Mouse (Mus musculus): ENCODE data around the gene Vmn2r87. TPM values are rescaled to one million over a fixed set of nuclear protein-coding genes. Genes with fewer than 3 reads are reported as not detected.
"Not testable (repeated sequence)": the region's sequence is repeated elsewhere in the genome, so short reads cannot be mapped to it uniquely, and the experiment has no call there.

Vmn2r87 gene
- not detected in 2 replicates for polyA plus RNA-seq (2015; fragmentation: Nextera tagmentation; extraction: Ambion mirVana)

- no peak within 1 kb of the TSS for H3K4me2 ChIP-seq (ENCODE audit: low read depth, low read length)
- H3K27ac ChIP-seq (ENCODE audit: low read length), result no peak within 1 kb of the TSS
- H3K4me1 ChIP-seq (ENCODE audit: control insufficient read depth, insufficient read depth, low read length), result no peaks in the 10 kb centered on the region
- no peaks in the 10 kb centered on the region for H3K27me3 ChIP-seq (ENCODE audit: control insufficient read depth, insufficient read depth, low read length)
- H3K9ac ChIP-seq (ENCODE audit: low read length), result no peak within 1 kb of the TSS
- no peak for ATAC-seq (replicated peaks; ENCODE audit: extremely low read depth, insufficient read depth, low FRiP score)
- no peaks in the 10 kb centered on the region for H3K9me3 ChIP-seq (replicated peaks; ENCODE audit: control insufficient read depth, low read length)
- H3K36me3 ChIP-seq (ENCODE audit: control insufficient read depth, insufficient read depth), result no peaks in the 10 kb centered on the region
- no peak within 1 kb of the TSS for H3K4me3 ChIP-seq (ENCODE audit: low read length)
Observed at GRCm38 (mm10) chr10:130497296-130497695, at the start of gene Vmn2r87. Gene Vmn2r87 (minus strand): TSS chr10:130497396.

GRCm38 (mm10) chr10:130544331-130544730, 47.1 kb upstream of the Vmn2r87 start:
- WGBS, result 54% methylated on average over 1 of the region's 1 CpGs
- H3K27ac ChIP-seq (ENCODE audit: low read length); H3K27me3 ChIP-seq (ENCODE audit: control insufficient read depth, insufficient read depth, low read length); H3K4me1 ChIP-seq (ENCODE audit: control insufficient read depth, insufficient read depth, low read length); ATAC-seq (replicated peaks; ENCODE audit: extremely low read depth, insufficient read depth, low FRiP score); H3K9me3 ChIP-seq (replicated peaks; ENCODE audit: control insufficient read depth, low read length); H3K4me3 ChIP-seq (ENCODE audit: low read length); H3K9ac ChIP-seq (ENCODE audit: low read length); H3K4me2 ChIP-seq (ENCODE audit: low read depth, low read length); H3K36me3 ChIP-seq (ENCODE audit: control insufficient read depth, insufficient read depth): not testable (repeated sequence)

GRCm38 (mm10) chr10:130541931-130542691, 44.9 kb upstream of the Vmn2r87 start:
- peak; percentile 98 for ATAC-seq (replicated peaks; ENCODE audit: extremely low read depth, insufficient read depth, low FRiP score)
- H3K9ac ChIP-seq (ENCODE audit: low read length), result peak overlapping the region; percentile 72
- H3K4me3 ChIP-seq (ENCODE audit: low read length), result peak overlapping the region; percentile 61
- not testable (repeated sequence) for H3K27me3 ChIP-seq (ENCODE audit: control insufficient read depth, insufficient read depth, low read length); H3K9me3 ChIP-seq (replicated peaks; ENCODE audit: control insufficient read depth, low read length); H3K36me3 ChIP-seq (ENCODE audit: control insufficient read depth, insufficient read depth); H3K4me1 ChIP-seq (ENCODE audit: control insufficient read depth, insufficient read depth, low read length); H3K27ac ChIP-seq (ENCODE audit: low read length)
- peak overlapping the region; percentile 68 for H3K4me2 ChIP-seq (ENCODE audit: low read depth, low read length)
- 2% methylated on average over 19 of the region's 21 CpGs for WGBS

GRCm38 (mm10) chr10:130536101-130536500, 38.9 kb upstream of the Vmn2r87 start:
- Histone ChIP-seq H3K4me2 (ENCODE audit: low read depth, low read length) (no peak overlapping the region), H3K27ac (ENCODE audit: low read length) (no peak overlapping the region), H3K9me3 (replicated peaks; ENCODE audit: control insufficient read depth, low read length) (no peaks in the 10 kb centered on the region), H3K9ac (ENCODE audit: low read length) (no peak overlapping the region), H3K36me3 (ENCODE audit: control insufficient read depth, insufficient read depth) (no peaks in the 10 kb centered on the region), H3K4me3 (ENCODE audit: low read length) (no peak overlapping the region), H3K4me1 (ENCODE audit: control insufficient read depth, insufficient read depth, low read length) (no peaks in the 10 kb centered on the region), H3K27me3 (ENCODE audit: control insufficient read depth, insufficient read depth, low read length) (no peaks in the 10 kb centered on the region)
- ATAC-seq (replicated peaks; ENCODE audit: extremely low read depth, insufficient read depth, low FRiP score), result no peak
- WGBS, result 63% methylated on average over 3 of the region's 3 CpGs

- Histone ChIP-seq H3K4me2 (ENCODE audit: low read depth, low read length) (no peak overlapping the region), H3K4me3 (ENCODE audit: low read length) (no peak overlapping the region), H3K9me3 (replicated peaks; ENCODE audit: control insufficient read depth, low read length) (no peaks in the 10 kb centered on the region), H3K27ac (ENCODE audit: low read length) (no peak overlapping the region), H3K27me3 (ENCODE audit: control insufficient read depth, insufficient read depth, low read length) (no peaks in the 10 kb centered on the region), H3K36me3 (ENCODE audit: control insufficient read depth, insufficient read depth) (no peaks in the 10 kb centered on the region), H3K4me1 (ENCODE audit: control insufficient read depth, insufficient read depth, low read length) (no peaks in the 10 kb centered on the region), H3K9ac (ENCODE audit: low read length) (no peak overlapping the region)
- WGBS, result 40% methylated on average over 10 of the region's 10 CpGs
- ATAC-seq (replicated peaks; ENCODE audit: extremely low read depth, insufficient read depth, low FRiP score), result no peak
Observed at GRCm38 (mm10) chr10:130527926-130528325, 30.7 kb upstream of the Vmn2r87 start.

GRCm38 (mm10) chr10:130470311-130470760, 26.9 kb downstream of the Vmn2r87 start:
- H3K4me3 ChIP-seq (ENCODE audit: low read length), result peak overlapping the region; percentile 57
- peak; percentile 79 for ATAC-seq (replicated peaks; ENCODE audit: extremely low read depth, insufficient read depth, low FRiP score)
- H3K36me3 ChIP-seq (ENCODE audit: control insufficient read depth, insufficient read depth), result no peaks in the 10 kb centered on the region
- 1% methylated on average over 36 of the region's 36 CpGs for WGBS
- peak overlapping the region; percentile 88 for H3K4me2 ChIP-seq (ENCODE audit: low read depth, low read length)
- no peak overlapping the region for H3K27ac ChIP-seq (ENCODE audit: low read length)
- H3K9me3 ChIP-seq (replicated peaks; ENCODE audit: control insufficient read depth, low read length), result no peaks in the 10 kb centered on the region
- H3K9ac ChIP-seq (ENCODE audit: low read length), result peak overlapping the region; percentile 69
- H3K27me3 ChIP-seq (ENCODE audit: control insufficient read depth, insufficient read depth, low read length), result 0 out of 2 replicates have a peak, but pooled peaks cover 3% of the 10 kb centered on the region
- H3K4me1 ChIP-seq (ENCODE audit: control insufficient read depth, insufficient read depth, low read length), result no peaks in the 10 kb centered on the region

GRCm38 (mm10) chr10:130455950-130456349, 41.2 kb downstream of the Vmn2r87 start, which contains the start of gene Vmn2r86:
Gene Vmn2r86 (minus strand): TSS chr10:130456050.
- H3K9ac ChIP-seq (ENCODE audit: low read length); H3K36me3 ChIP-seq (ENCODE audit: control insufficient read depth, insufficient read depth); H3K27me3 ChIP-seq (ENCODE audit: control insufficient read depth, insufficient read depth, low read length); H3K27ac ChIP-seq (ENCODE audit: low read length); H3K9me3 ChIP-seq (replicated peaks; ENCODE audit: control insufficient read depth, low read length); H3K4me3 ChIP-seq (ENCODE audit: low read length); ATAC-seq (replicated peaks; ENCODE audit: extremely low read depth, insufficient read depth, low FRiP score); H3K4me1 ChIP-seq (ENCODE audit: control insufficient read depth, insufficient read depth, low read length); H3K4me2 ChIP-seq (ENCODE audit: low read depth, low read length): not testable (repeated sequence)
- 89% methylated on average over 1 of the region's 1 CpGs for WGBS

GRCm38 (mm10) chr10:130444776-130445175, 52.4 kb downstream of the Vmn2r87 start:
- Histone ChIP-seq H3K4me3 (ENCODE audit: low read length) (no peak overlapping the region), H3K9ac (ENCODE audit: low read length) (no peak overlapping the region), H3K4me1 (ENCODE audit: control insufficient read depth, insufficient read depth, low read length) (no peaks in the 10 kb centered on the region), H3K27me3 (ENCODE audit: control insufficient read depth, insufficient read depth, low read length) (no peaks in the 10 kb centered on the region), H3K9me3 (replicated peaks; ENCODE audit: control insufficient read depth, low read length) (no peaks in the 10 kb centered on the region), H3K36me3 (ENCODE audit: control insufficient read depth, insufficient read depth) (no peaks in the 10 kb centered on the region), H3K4me2 (ENCODE audit: low read depth, low read length) (no peak overlapping the region), H3K27ac (ENCODE audit: low read length) (no peak overlapping the region)
- no peak; the same call in 1 of the 2 replicates for ATAC-seq (replicated peaks; ENCODE audit: extremely low read depth, insufficient read depth, low FRiP score)
- 80% methylated on average over 21 of the region's 21 CpGs for WGBS

GRCm38 (mm10) chr10:130434185-130434898, 62.9 kb downstream of the Vmn2r87 start:
- H3K9ac ChIP-seq (ENCODE audit: low read length); H3K9me3 ChIP-seq (replicated peaks; ENCODE audit: control insufficient read depth, low read length); H3K4me2 ChIP-seq (ENCODE audit: low read depth, low read length); H3K27me3 ChIP-seq (ENCODE audit: control insufficient read depth, insufficient read depth, low read length); H3K4me3 ChIP-seq (ENCODE audit: low read length); H3K36me3 ChIP-seq (ENCODE audit: control insufficient read depth, insufficient read depth); H3K4me1 ChIP-seq (ENCODE audit: control insufficient read depth, insufficient read depth, low read length); H3K27ac ChIP-seq (ENCODE audit: low read length); ATAC-seq (replicated peaks; ENCODE audit: extremely low read depth, insufficient read depth, low FRiP score): not testable (repeated sequence)
- 72% methylated on average over 11 of the region's 11 CpGs for WGBS
